Mouse (Mus musculus) hindbrain, embryonic 11.5 days (tissue): ENCODE measurements around the gene Npw. TPM values are rescaled to one million over a fixed set of nuclear protein-coding genes. Genes with fewer than 3 reads are reported as not detected.

ENCODE experiments used
- ATAC-seq: fragments of 200-750 bp; cut with Nextera tagmentation; 2 replicates; pipeline ENCODE4 v1.8.0; 2017; ENCODE audit warnings: mild to moderate bottlenecking, moderate TSS enrichment, moderate library complexity; ENCODE audit not compliant: low FRiP score
- DNase-seq: peaks from one replicate; pipeline ENCODE4 v3.0.0-alpha.2; 2015; ENCODE audit warnings: low spot score
- H3K27ac ChIP-seq: fragments of 300-500 bp; sonication (generic); 2 replicates; pipeline ENCODE4 v1.5.1; 2014; ENCODE audit warnings: mild to moderate bottlenecking, low read depth, low read length
- H3K27me3 ChIP-seq: fragments of 300-500 bp; sonication (generic); 2 replicates; pipeline ENCODE4 v1.6.1; 2014; ENCODE audit warnings: mild to moderate bottlenecking, low read length, moderate library complexity, mixed read lengths; ENCODE audit not compliant: control insufficient read depth, insufficient read depth
- H3K36me3 ChIP-seq: fragments of 300-500 bp; sonication (generic); 2 replicates; pipeline ENCODE4 v1.6.1; 2014; ENCODE audit warnings: mild to moderate bottlenecking, low read length, moderate library complexity, mixed read lengths; ENCODE audit not compliant: control insufficient read depth, insufficient read depth
- H3K4me1 ChIP-seq: fragments of 300-500 bp; sonication (generic); replicated peaks from 2 replicates; pipeline ENCODE4 v1.6.1; 2014; ENCODE audit warnings: low read length, mixed read lengths; ENCODE audit not compliant: control insufficient read depth, insufficient read depth
- H3K4me2 ChIP-seq: fragments of 300-500 bp; sonication (generic); replicated peaks from 2 replicates; pipeline ENCODE4 v1.6.1; 2014; ENCODE audit warnings: mild to moderate bottlenecking, low read depth, low read length
- H3K4me3 ChIP-seq: fragments of 300-500 bp; sonication (generic); 2 replicates; pipeline ENCODE4 v1.5.1; 2014; ENCODE audit warnings: low read depth, low read length
- H3K9ac ChIP-seq: fragments of 300-500 bp; sonication (generic); 2 replicates; pipeline ENCODE4 v1.6.1; 2014; ENCODE audit warnings: low read depth, low read length
- H3K9me3 ChIP-seq: fragments of 300-500 bp; sonication (generic); 2 replicates; pipeline ENCODE4 v1.6.1; 2016; ENCODE audit warnings: low read length; ENCODE audit not compliant: control insufficient read depth
- WGBS: fragments of 180-500 bp; shearing (Covaris S2); extraction: QIAGEN DNeasy Blood & Tissue Kit; methylation state at CpG from one replicate; pipeline ENCODE4 v1.1.7; 2014; 5-methylcytosine and 5-hydroxymethylcytosine counted together
- polyA plus RNA-seq: library from polyadenylated mRNA; unstranded; fragments of >200 nt; fragmentation: Nextera tagmentation; extraction: Ambion mirVana; gene quantifications from 2 replicates; pipeline ENCODE4 v1.2.1, GENCODE M21; 2014

Npw gene
- polyA plus RNA-seq, 1 experiment from 2014 or later, result not detected

- peaks cover 6% of the 10 kb centered on the region for H3K4me1 ChIP-seq
- ATAC-seq (no peak), DNase-seq (no peak)
- H3K9ac ChIP-seq, result no peak overlapping the region
- no peak overlapping the region for H3K4me3 ChIP-seq
- WGBS, result 92% methylated on average over 11 of the region's 11 CpGs
- H3K4me2 ChIP-seq, result no peak overlapping the region
- no peak overlapping the region for H3K27ac ChIP-seq
- no peaks in the 10 kb centered on the region for H3K36me3 ChIP-seq
- H3K27me3 ChIP-seq, result no peaks in the 10 kb centered on the region
- no peaks in the 10 kb centered on the region for H3K9me3 ChIP-seq
Observed at GRCm38 (mm10) chr17:24633831-24634230, 24.4 kb downstream of the Npw start.

DNA sequence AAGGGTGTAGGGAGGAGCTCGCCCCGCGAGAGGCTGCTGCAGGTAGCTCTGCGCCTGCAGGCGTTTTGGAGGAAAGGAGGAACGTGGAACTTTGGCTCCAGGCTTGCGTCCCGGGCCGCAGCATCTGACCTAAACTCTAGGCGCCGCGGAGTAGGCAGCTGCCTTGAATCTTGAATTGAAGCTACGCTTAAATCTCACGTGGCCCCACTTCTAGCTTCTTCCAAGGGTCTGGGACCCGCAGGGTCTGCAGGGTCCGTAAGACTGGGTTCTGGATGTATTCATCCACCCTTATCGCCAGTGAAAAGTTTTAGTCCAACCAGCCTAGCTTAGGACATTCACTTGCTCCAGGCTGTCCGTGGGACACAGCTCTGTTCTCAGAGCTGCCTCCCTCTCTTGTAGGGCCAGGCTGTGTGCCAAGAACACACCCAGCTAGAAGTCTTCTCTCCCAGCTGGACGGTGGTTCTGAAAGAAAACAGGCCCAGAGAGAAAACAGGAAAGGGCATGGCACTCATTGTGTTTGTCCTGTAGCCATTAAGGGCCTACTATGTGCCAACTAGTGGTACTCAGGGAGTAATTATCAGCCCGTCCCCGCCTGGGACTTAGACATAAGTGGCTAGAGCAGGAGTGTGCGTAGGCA lies 25.3 kb downstream of the Npw start:
- peak overlapping the region; percentile 70 for H3K9ac ChIP-seq
- H3K27ac ChIP-seq, result no peak overlapping the region
- peak; percentile 62 for ATAC-seq
- peak overlapping the region; percentile 62 for H3K4me3 ChIP-seq
- H3K27me3 ChIP-seq, result no peaks in the 10 kb centered on the region
- H3K4me1 ChIP-seq, result peaks cover 6% of the 10 kb centered on the region
- H3K4me2 ChIP-seq, result peak overlapping the region; percentile 72
- H3K9me3 ChIP-seq, result no peaks in the 10 kb centered on the region
- H3K36me3 ChIP-seq, result no peaks in the 10 kb centered on the region
- no peak for DNase-seq
- 15% methylated on average over 22 of the region's 22 CpGs for WGBS

DNA sequence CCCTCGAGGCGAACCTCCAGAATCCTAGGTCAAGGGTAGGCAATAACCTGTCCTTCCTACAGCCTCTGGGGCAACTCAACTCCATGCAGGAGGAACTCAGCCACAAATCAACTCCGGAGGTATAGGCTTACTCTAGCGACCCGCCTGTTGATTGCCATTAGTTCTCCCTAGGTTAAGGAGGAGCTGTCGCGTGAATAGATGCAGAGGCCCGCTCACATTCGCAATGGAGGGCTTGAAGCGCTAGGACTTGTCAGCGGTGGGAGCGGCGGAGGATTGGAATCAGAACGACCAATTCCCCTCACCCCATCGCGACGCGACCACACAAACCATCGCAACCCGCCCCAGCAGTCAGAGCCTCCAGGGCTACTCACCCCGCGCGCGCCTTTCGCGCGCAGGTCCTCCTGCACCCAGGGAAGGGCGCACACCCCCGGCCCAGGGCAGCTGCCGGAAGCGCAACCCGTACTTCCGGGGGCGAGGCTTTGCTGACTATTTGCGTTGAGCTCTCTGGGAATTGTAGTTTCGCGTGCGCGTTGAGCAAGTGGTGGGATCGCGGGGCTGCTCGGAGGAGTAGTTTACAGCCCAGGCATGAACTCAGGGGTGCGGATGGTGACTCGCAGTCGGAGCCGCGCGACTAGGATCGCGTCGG lies 26.0 kb downstream of the Npw start, which contains the start of the genes Tsc2 and Nthl1:
TSS of gene Tsc2 (minus strand) at position 464 of the 646 bp plus-strand sequence.
TSS of gene Nthl1 (plus strand) at position 514 of the 646 bp plus-strand sequence.
- 2% methylated on average over 51 of the region's 51 CpGs for WGBS
- no peak within 1 kb of the TSS for H3K27ac ChIP-seq
- ATAC-seq, result peak; percentile 88
- no peaks in the 10 kb centered on the region for H3K9me3 ChIP-seq
- peak within 1 kb of the TSS; percentile 62 for H3K4me3 ChIP-seq
- peaks cover 6% of the 10 kb centered on the region for H3K4me1 ChIP-seq
- H3K4me2 ChIP-seq, result peak within 1 kb of the TSS; percentile 72
- no peaks in the 10 kb centered on the region for H3K36me3 ChIP-seq
- no peaks in the 10 kb centered on the region for H3K27me3 ChIP-seq
- peak within 1 kb of the TSS; percentile 70 for H3K9ac ChIP-seq
- peak; percentile 92 for DNase-seq

DNA sequence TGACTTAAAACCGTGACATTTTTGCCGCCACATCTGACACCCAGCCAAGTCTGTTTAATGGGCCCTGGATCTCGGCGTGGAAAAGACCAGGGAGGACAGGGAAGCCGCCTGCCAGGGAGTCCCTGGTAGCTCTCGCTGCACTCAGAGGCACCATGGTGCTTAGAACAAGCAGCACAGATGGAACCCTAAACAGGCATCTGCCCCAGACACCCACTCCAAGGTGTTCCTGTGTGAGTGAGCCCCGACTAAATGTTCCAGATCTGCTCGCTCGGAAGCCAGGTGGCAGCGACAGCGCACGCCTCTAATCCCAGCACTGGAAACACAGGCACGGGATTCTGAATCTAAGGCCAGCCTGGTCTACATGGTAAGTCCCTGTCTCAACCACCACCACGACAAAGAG lies 28.2 kb downstream of the Npw start:
- 90% methylated on average over 14 of the region's 14 CpGs for WGBS
- DNase-seq (no peak), ATAC-seq (no peak)
- Histone ChIP-seq H3K4me2 (no peak overlapping the region), H3K9me3 (no peaks in the 10 kb centered on the region), H3K27me3 (no peaks in the 10 kb centered on the region), H3K27ac (no peak overlapping the region), H3K4me1 (peaks cover 6% of the 10 kb centered on the region), H3K9ac (no peak overlapping the region), H3K4me3 (no peak overlapping the region), H3K36me3 (no peaks in the 10 kb centered on the region)

- no peaks in the 10 kb centered on the region for H3K27me3 ChIP-seq
- H3K27ac ChIP-seq, result no peak overlapping the region
- no peak overlapping the region for H3K9ac ChIP-seq
- H3K4me3 ChIP-seq, result no peak overlapping the region
- peaks cover 6% of the 10 kb centered on the region for H3K4me1 ChIP-seq
- no peaks in the 10 kb centered on the region for H3K9me3 ChIP-seq
- DNase-seq (peak; percentile 87), ATAC-seq (no peak)
- 50% methylated on average over 5 of the region's 5 CpGs for WGBS
- H3K4me2 ChIP-seq, result no peak overlapping the region
- 0 out of 2 replicates have a peak, but pooled peaks cover 2% of the 10 kb centered on the region for H3K36me3 ChIP-seq
Observed at GRCm38 (mm10) chr17:24628646-24629045, 29.6 kb downstream of the Npw start.

DNA sequence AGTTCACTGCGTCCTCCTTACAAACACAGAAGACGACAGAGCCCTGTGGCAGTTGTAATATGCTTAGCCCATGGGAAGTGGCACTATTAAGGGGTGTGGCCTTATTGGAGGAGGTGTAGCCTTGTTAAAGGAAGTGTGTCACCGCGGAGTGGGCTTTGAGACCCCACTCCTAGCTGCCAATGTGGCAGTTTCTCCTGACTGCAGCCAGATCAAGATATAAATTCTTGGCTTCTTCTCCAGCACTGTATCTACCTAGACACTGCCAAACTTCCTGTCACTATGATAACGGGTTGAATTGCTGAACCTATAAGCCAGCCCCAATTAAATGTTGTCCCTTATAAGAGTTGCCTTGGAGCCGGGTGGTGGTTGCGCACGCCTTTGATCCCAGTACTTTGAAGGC lies 32.8 kb downstream of the Npw start:
- ATAC-seq, result no peak
- H3K36me3 ChIP-seq, result peaks cover 16% of the 10 kb centered on the region; the same call in 1 of the 2 replicates
- no peak overlapping the region for H3K4me3 ChIP-seq

GRCm38 (mm10) chr17:24617561-24618194 lies 40.6 kb downstream of the Npw start:
- no peaks in the 10 kb centered on the region for H3K9me3 ChIP-seq
- H3K36me3 ChIP-seq, result peaks cover 28% of the 10 kb centered on the region; the same call in 1 of the 2 replicates
- no peak overlapping the region for H3K4me2 ChIP-seq
- H3K27me3 ChIP-seq, result no peaks in the 10 kb centered on the region
- ATAC-seq (no peak), DNase-seq (no peak)
- H3K4me3 ChIP-seq, result no peak overlapping the region
- H3K27ac ChIP-seq, result no peak overlapping the region
- H3K4me1 ChIP-seq, result no peaks in the 10 kb centered on the region
- 88% methylated on average over 14 of the region's 14 CpGs for WGBS
- H3K9ac ChIP-seq, result no peak overlapping the region

More for the DNA sequence above, 32.8 kb downstream of the Npw start:
- no peak for DNase-seq
- no peaks in the 10 kb centered on the region for H3K4me1 ChIP-seq
- no peak overlapping the region for H3K27ac ChIP-seq
- 93% methylated on average over 8 of the region's 8 CpGs for WGBS
- H3K9ac ChIP-seq, result no peak overlapping the region
- no peaks in the 10 kb centered on the region for H3K27me3 ChIP-seq
- H3K4me2 ChIP-seq, result no peak overlapping the region
- H3K9me3 ChIP-seq, result no peaks in the 10 kb centered on the region

GRCm38 (mm10) chr17:24610711-24611110 lies 47.5 kb downstream of the Npw start:
- no peak overlapping the region for H3K4me2 ChIP-seq
- H3K9ac ChIP-seq, result no peak overlapping the region
- no peaks in the 10 kb centered on the region for H3K27me3 ChIP-seq
- 0 out of 2 replicates have a peak, but pooled peaks cover 5% of the 10 kb centered on the region for H3K36me3 ChIP-seq
- DNase-seq (no peak), ATAC-seq (no peak)
- H3K9me3 ChIP-seq, result no peaks in the 10 kb centered on the region
- no peak overlapping the region for H3K27ac ChIP-seq
- H3K4me3 ChIP-seq, result no peak overlapping the region
- 90% methylated on average over 2 of the region's 2 CpGs for WGBS
- H3K4me1 ChIP-seq, result no peaks in the 10 kb centered on the region
